Mouse (Mus musculus): ENCODE measurements around the gene Rtn1. TPM values are rescaled to one million over a fixed set of nuclear protein-coding genes. Genes with fewer than 3 reads are reported as not detected.

Rtn1 gene
- 1,143 and 1,191 TPM in 2 replicates for polyA plus RNA-seq (2012; rRNA removed)

DNA sequence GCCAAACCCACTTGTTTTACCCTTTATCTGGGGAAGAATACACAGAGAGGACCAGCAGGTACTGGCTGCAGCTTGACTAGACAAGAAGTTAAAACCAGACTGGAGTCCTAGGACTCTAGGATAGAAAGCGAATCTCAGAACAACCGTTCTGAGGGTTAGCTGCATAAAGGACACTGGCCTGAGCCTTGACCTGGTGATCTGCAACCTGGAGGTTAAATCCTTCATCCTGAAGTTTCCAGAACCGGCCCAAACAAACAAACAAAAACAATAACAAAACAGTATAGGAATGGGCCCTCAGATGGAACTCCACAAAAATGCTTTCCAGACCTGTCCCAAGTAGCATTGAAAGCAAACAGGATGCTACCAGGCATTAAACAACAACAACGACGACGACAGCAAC lies at the start of gene Rtn1:
TSS of gene Rtn1 (minus strand) at position 101 of the 400 bp plus-strand sequence.
- no peak for DNase-seq (ENCODE audit: extremely low spot score in 1 of 2, low spot score in 1 of 2)

DNA sequence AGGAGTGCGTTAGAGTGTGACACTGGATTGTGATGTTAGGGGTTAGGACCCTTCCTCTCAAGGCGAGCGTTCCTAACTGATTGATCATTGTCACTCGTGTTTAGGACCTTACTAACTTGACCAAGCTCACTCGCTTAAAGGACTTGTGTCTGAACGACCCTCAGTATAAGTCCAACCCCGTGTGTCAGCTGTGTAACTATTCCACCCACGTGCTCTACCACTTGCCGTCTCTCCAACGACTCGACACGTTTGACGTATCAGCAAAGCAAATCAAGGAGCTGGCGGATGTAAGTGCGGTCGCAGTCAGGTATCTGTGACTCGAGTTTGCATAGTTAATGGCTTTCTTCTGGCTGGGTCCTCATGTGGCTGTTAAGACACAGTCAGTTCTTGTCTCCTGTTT lies 45.1 kb upstream of the Rtn1 start:
- no peak for DNase-seq (ENCODE audit: extremely low spot score in 1 of 2, low spot score in 1 of 2)

DNA sequence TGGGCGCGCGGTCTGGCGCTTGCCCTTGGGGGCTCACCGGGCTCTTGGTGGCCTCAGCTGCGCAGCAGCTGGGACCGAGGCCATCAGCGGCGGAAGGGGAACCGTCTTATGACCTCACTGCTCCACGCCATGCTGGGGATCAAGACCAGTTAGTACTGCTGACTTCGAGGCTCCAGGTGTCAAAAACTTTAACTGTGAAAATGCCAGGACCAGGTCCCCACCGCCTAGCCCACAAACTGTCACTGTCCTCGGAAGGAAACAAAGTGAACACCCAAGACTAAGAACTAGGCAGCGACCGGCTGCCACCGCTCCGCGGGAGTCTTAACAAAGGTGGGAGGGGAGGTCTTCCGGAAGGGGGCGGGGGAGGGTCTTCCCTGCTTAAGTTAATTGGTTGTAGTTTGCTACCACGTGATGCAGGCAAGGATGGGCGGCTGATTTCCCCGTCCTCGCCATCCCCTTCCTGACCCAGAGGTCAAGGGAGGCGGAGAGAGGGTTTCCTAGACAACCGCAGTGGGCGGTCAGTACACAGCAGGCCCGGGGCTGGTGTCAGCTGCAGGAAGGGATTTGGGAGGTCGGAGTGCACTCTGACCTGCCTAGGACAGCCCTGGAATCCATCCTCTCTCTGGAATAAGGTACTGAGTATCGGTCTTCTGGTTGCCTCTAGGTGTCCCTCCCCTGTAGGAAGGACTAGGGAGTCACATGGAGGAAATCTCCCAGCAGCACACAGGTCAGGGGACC lies 33.2 kb upstream of the Rtn1 start, which contains the start of gene Lrrc9:
TSS of gene Lrrc9 (plus strand) at position 28 of the 738 bp plus-strand sequence.
- DNase-seq (ENCODE audit: extremely low spot score in 1 of 2, low spot score in 1 of 2) = peak; percentile 25 to 45

DNA sequence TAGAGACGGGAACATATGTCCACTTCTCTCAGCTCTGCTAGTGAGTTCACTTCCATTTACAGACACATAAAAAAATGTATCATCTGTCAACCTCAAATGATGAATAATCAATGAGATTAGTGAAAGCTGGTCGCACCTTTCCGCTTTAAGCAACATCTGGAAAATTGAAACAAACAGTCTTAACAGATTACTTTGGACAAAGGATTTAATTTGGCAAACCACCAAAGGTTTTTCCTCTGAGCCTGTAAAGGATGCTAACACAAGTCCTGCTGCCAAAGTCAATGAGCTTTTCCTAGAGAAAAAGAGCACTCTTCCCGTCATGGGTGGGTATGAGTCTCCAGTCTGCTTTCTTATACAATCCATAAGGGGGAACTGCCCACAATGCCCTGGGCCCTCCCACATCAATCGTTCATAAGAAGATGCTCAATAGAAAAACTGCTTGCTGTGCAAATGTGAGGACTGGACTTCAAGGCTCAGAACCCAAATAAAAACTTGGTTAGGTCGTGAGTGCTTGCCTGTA lies 30.2 kb upstream of the Rtn1 start:
- no peak for DNase-seq (ENCODE audit: extremely low spot score in 1 of 2, low spot score in 1 of 2)

DNA sequence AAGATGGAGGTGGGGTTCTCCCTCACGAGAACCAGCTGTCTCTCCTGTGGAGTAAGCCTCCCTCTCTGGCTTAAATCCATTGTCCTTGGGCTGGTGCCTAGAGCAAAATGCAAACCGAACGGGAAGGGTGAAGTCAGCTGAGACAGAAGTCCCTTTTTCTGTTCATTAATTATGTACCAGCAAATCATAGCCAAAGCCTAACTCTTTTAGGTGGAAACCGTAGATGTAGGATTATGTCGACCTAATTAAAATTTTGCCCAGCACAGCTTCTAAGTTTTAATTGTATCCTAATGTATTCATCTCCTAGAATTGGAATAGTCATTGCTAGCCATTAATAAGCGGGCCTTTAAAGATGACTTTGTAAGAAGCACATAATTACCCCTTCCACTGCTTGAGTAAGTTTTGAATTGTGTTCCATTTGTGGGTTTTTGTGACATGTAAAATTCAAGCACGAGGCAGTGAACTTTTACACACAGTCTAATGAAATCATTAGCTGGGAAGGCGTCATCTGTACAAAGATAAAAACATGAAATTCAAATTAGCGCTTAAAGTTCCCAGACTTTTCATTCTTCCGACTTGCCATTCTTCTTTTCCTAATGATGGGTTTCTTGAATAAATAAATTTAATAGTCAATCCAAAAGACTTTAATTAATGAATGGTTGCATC lies 29.0 kb upstream of the Rtn1 start:
- no peak for DNase-seq (ENCODE audit: extremely low spot score in 1 of 2, low spot score in 1 of 2)

DNA sequence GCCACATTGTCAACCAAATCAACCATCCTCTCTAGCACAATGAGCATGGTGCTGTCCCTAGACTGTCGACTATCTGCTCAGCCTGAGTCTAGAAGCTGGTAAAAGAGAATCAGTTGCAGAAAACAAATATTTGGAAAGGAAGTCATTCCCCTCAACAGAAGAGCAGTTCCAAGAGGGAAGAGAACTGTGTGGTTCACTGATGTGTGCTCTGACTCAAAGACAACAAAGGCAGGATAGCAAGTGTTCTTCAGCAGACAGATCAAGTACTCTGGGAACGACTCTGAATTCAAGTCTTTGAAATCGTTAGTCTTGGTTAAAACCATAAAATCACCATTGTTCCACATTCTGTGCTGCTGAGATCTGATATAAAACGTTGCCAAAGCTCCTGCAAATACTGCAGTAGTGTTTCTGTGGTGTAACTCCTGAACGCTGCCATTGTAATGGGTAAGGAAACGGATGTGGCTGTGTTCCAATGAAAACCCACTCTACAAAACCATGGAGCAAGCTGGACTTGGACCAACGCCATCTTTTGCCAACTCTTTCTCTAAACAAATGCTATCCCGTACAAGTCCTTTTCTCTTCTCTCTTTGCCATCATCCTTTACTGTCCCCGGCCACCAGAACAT lies 24.5 kb upstream of the Rtn1 start:
- DNase-seq (ENCODE audit: extremely low spot score in 1 of 2, low spot score in 1 of 2) = no peak

DNA sequence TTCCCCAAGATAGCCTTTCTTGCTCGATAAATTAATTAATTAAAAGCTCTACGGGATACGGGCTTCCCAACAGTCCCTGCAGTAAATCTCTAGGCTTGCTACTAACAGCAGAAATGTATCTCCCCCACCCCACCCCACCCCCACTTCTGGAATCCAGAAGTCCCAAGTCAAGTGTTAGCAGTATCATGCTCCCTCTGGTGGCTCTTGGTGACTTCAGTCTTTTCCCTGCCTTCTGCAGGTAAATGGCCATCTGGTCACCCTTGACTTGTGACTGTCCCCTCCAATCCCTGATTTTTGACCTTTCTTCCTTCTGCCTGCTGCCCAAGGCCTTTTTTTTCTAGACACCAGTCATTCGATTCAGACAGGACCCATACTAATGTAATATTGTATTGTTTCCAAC lies 23.4 kb upstream of the Rtn1 start:
- peak in 1 of 2 experiments; percentile 25 for DNase-seq (ENCODE audit: extremely low spot score in 1 of 2, low spot score in 1 of 2)

DNA sequence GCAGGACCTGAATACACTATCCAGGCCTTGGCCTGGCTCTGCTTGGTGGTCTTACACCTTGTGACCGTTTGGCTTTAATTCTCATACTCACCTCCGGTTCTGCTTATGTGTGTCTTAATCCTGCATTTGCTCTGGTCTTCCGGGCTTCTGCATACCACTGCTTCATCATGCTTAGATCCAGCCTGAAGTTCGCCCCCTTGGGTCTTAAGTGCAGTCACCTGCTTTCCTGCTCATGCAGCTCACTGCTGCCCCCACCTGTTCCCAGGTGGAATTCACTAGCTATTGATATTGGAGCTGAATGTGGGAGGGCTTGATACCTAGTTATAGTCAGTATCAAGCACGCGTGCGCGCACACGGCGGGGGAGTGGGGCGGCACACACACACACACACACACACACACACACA lies 18.9 kb upstream of the Rtn1 start:
- peak; percentile 66 to 93 for DNase-seq (ENCODE audit: extremely low spot score in 1 of 2, low spot score in 1 of 2)

DNA sequence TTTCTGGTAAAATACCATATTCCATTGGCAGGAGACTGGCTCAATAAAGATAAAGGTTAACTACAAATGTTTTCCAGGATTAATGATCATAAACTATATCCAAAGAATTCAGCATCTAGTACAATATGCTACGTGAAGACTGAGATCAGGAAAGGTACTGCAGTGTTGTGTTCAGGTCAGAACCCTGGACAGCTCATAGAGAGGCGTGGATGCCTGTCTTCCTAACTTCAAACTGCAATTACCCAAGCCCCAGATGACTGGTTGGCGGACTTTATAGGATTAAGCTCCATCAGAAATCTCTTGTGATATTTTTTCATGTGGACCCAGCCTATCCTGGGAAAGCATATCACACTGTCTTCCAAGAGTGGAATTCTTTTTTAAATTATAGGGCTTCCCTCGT lies 13.8 kb upstream of the Rtn1 start:
- DNase-seq (ENCODE audit: extremely low spot score in 1 of 2, low spot score in 1 of 2) = no peak

DNA sequence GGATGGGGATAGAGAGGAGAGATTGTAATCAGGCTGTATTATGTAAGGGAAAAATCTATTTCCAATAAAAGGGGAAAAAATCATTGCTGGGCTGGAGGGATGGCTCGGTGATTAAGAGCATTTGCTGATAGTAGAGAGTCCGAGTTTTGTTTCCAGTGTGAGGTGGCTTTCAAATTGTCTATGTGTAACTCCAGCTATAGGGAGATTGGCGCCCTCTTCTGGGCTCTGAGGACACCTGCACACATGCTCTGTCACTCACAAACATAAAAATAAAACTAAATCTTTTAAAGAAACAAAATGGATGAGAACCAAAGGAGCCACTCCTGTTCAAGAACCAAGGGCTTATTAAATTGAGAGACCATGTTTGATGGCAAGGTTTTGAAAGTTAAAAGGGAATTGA lies 8.9 kb upstream of the Rtn1 start:
- DNase-seq (ENCODE audit: extremely low spot score in 1 of 2, low spot score in 1 of 2) = peak in 1 of 2 experiments; percentile 66

DNA sequence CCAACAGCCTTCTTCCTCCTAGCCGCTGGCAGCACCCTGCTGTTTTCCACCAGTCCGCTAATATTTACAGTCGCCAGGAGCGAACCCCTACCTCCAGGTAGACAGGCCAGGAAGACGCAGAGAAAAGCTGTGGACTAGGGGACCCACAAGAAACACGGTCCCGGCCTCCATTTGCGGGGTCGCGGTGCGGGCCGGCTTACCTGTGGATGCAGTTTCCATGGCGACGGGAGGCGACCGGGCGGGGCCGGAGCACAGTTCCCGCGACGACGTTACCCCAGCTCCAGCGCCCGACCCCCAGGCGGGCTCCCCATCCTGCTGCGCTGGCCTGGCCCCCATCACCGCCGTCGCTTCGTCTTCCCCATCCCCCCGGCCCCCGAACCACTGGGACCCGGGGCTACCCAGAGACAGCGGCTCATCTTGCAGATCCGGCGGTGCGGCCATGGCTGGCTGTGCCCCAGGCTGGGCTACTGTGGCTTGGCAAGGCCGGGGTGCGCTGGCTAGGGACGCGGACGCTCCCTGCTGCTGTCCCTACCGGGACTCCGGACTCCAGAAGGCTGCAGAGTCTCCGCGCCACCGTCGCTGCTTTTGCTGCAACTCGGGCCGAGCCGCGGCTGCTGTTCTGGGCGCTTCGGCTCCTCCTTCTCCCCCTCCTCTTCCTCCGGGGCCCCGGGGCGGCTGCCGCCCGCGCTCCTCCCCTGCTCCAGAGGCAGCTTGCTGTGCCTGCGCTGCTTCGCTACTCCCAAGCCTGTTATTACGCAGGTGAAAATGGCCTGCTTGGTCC lies 553 bp downstream of the Rtn1 start:
- DNase-seq (ENCODE audit: extremely low spot score in 1 of 2, low spot score in 1 of 2) = peak in 1 of 2 experiments; percentile 71

DNA sequence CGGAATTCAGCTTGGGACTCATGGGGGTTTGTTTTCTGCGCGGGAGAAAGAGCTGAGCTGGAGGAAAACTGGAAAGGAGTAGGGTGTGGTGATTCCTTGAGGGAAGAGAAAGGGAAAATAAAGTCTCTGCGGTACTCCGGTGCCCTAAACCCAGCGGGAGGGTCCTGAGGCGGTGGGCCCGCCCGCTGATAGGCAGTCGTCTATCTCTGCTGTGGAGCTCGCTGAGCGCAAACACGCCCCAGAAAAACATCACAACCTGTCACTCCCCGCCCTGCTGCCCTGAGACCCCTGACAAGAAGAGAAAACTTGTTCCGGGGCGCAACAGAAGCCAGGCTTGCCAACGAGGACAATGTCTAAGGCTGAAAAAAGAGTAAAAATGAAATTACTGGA lies 1.1 kb downstream of the Rtn1 start:
- peak in 1 of 2 experiments; percentile 18 for DNase-seq (ENCODE audit: extremely low spot score in 1 of 2, low spot score in 1 of 2)

DNA sequence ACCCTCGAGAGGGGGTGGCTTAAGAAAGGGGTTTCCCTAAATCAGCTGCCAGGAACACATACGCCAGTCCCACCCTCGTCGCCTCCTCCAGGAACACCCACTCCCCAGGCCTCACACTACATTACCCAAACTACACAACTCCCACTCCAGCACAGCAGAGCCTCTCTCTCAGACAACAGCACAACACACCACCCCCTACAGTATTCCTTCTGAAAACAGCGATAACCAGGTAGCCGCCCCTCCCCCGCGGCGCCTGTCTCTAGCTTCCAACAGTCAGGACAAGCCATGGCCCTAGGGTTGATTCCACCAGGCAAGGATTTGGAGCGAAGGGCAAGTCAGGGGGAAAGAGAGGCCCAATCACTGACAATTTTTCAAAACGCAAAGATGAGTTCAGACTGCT lies 1.7 kb downstream of the Rtn1 start:
- DNase-seq (ENCODE audit: extremely low spot score in 1 of 2, low spot score in 1 of 2) = peak in 1 of 2 experiments; percentile 44

DNA sequence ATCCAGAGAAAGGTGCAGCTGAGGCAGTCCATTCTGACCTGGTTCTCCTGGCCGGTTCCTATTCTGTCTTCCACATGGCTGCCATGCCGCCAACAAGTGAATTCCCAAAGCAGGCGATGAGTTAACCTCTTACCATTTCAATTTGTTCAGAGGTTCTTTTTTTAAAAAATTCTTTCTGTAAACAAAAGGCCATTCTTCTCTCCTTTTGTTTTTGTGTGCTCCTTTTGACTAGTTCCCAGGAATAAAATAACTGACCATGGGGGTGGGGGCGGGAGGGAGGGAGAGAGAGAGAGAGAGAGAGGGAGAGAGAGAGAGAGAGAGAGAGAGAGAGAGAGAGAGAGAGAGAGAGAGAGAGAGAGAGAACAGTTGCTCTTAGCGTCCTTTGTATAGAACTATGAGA lies 3.8 kb downstream of the Rtn1 start:
- DNase-seq (ENCODE audit: extremely low spot score in 1 of 2, low spot score in 1 of 2) = no peak

DNA sequence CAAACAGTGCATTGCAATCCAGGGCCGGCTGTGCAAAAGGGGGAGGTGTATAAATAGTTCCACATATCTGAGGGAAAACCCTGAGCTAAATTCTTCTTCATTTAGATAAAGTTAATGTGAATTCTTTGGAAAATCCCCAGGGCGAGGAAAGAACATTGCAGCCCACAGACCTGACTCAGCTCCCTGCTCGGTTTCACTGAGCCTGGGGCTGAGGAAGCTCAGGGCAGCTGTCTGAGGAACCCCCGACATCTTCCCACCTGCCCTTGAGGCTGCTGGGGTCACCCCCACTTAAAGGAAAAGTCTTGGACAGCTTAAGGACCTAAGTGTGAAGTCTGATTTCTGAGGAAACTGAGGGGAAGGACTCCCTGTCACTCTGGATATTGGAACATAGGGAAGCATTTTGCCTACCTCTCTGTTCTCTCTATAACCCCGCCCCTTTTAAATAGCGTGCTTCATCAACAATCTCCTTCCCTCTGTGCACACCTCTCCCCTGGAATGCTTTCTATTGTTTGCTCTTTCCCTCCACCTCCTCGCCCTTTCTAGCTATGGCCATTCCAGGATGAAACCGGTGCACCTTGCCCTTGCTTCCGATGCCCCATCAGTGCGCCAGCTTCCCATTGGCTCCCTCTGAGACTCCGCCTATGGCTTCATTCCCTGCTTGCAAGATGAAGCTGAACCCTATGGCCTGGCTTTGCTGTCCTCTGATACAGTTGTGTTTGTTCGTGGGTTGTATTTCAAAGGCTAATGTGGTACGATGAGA lies 15.6 kb downstream of the Rtn1 start:
- peak in 1 of 2 experiments; percentile 75 for DNase-seq (ENCODE audit: extremely low spot score in 1 of 2, low spot score in 1 of 2)

DNA sequence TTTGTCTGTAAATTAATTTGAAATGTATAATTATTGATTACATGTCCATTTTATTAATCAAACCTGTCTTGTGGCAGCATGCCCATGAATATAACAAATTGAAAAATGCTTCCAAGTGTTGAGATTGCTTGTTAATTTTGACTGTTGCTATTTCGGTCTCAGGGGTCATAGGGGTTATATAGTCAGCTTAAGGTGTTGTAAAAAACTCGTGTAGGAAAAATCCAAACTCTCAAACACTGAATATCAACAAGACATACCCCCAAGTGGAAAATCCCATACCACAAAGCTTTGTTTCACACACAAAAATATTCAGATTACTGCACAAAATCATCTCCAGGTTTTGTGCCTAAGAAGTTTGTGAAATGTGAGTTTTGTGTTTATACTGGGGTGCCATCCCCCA lies 18.5 kb downstream of the Rtn1 start:
- no peak for DNase-seq (ENCODE audit: extremely low spot score in 1 of 2, low spot score in 1 of 2)

DNA sequence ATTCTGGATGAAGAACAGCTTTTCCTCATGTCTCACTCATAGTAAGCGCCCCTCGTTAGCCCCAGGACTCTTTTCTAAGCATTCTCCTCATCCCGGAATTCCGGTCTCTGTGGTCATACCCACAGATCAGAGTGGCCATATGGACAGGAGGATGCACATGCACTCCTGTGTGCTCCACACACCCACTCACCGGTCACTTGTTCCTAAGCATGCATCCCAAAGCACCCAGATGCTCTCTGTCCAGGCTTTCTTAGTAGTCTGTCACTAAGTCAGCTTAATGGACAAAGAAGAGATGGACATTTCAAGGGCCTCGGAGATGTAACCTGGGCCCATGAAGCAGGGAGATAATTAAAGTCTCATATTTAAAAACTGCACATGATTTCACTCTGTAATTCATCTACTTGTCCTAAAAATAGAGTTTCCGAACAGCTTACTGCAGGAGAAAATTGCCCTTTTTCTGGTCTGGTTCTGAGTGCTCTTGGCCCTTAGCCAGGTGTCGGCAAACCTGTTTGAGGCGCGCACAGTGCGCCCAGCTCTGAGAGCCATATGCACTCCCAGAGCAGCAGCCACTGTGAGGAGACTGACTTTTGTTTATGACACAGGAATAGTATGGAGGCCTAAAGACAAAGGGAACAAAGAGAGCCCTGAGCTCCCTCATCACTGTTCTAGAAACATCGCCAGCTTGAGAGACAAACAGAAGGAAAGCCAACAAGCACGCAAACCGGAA lies 19.3 kb downstream of the Rtn1 start:
- DNase-seq (ENCODE audit: extremely low spot score in 1 of 2, low spot score in 1 of 2) = peak in 1 of 2 experiments; percentile 26

DNA sequence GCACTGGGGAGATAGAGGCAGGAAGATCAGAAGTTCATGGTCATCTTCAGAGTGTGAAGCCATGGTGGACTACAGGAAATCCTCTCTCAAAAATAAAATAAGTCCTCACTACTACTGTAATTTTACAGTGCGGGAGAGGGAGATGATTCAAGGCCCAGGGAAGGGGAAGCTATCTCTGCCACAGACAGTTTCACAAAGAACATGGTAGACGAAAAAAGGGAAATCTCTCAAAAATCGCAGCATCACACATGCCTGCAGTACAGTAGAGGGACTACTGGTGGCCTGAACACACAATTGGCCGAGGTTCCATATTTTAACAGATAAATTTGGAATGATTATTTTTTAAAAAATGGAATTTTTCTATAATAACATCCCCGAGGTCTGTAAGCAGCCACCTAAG lies 20.0 kb downstream of the Rtn1 start:
- DNase-seq (ENCODE audit: extremely low spot score in 1 of 2, low spot score in 1 of 2) = no peak

DNA sequence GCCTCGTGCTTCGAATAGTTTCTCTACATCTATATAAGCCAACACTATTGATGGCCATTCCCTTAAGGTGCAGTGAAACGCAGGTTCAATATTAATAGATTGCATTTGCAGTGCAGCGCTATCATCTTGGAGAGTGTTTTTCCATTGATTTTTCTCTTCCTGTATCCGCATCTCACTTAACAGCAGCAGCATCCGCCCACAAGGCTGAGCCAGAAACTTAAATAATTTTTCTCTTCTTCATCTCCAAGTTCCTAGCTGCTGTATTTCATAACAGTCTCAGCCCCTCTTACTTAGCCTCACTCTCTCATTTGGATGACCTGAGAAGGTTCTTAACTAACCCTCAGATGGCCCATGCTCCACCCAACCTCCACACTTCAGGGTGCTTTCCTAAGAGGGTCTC lies 20.7 kb downstream of the Rtn1 start:
- peak in 1 of 2 experiments; percentile 61 for DNase-seq (ENCODE audit: extremely low spot score in 1 of 2, low spot score in 1 of 2)

Data from frontal cortex, adult 2 months (tissue).